Mouse (Mus musculus) spleen, postnatal 0 days (tissue): ENCODE results near the gene Ppm1f. TPM values are rescaled to one million over a fixed set of nuclear protein-coding genes. Genes with fewer than 3 reads are reported as not detected.

ENCODE experiments used
- polyA plus RNA-seq: library from polyadenylated mRNA; unstranded; fragments of >200 nt; fragmentation: Nextera tagmentation; extraction: Ambion mirVana; gene quantifications from 2 replicates; pipeline ENCODE4 v1.2.1, GENCODE M21; 2015

Gene Ppm1f
- 7.7 and 9.3 TPM in 2 replicates for polyA plus RNA-seq

DNA sequence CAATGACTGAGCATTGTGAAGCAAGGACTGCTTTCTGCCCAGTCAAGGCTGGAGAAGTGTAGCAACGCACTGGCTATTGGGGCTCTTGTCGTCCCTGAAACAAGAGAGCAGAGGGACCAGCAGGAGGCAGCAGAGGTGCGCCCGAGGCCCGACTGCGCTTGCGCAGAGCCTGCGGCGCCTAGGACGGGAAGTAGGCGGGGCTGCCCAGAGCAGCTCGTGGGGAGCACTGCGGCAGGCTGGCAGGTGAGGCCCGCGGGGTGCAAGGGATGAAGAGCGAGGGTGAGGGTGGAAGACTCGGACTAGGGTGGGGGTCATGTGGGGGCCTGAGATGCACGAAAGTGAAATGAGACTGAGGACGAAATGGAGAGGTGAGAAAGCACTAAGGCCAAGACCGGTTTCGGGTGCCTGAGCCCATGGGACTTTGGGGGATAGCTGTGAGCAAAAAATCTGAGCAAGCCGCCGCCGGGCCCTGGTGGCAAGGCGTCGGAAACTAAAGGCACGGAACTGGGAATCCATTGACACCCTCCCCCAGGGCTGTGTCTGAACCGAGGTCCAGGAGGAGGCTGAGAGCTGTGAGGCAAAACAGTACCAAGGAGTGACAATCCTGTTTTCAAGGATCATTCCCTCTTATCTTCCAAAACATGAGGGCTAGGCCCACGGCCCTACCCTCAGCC lies at the start of gene Ppm1f:
TSS of gene Ppm1f (plus strand) at position 88 of the 674 bp plus-strand sequence.

DNA sequence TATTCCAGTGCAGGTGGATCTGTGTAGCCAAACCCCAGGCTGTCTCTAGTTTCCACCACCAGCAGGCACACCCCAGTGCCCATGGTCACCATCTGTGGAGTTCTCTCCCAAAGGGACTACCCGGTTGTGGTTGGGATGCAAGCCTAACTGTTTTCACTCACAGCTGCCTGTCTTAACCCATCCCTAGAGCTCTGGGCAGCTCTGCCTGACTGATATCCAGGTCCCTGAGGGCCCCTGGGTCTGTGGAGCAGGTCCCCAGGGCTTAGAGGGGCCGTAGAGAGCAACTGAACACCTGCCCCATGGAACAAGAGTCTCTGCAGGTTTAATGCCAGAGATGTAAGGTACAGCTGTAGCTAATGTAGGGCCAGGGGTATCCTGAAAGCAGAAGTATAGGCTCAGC lies 32.3 kb upstream of the Ppm1f start, which contains the start of gene Igll1:
TSS of gene Igll1 (minus strand) at position 8 of the 400 bp plus-strand sequence.

DNA sequence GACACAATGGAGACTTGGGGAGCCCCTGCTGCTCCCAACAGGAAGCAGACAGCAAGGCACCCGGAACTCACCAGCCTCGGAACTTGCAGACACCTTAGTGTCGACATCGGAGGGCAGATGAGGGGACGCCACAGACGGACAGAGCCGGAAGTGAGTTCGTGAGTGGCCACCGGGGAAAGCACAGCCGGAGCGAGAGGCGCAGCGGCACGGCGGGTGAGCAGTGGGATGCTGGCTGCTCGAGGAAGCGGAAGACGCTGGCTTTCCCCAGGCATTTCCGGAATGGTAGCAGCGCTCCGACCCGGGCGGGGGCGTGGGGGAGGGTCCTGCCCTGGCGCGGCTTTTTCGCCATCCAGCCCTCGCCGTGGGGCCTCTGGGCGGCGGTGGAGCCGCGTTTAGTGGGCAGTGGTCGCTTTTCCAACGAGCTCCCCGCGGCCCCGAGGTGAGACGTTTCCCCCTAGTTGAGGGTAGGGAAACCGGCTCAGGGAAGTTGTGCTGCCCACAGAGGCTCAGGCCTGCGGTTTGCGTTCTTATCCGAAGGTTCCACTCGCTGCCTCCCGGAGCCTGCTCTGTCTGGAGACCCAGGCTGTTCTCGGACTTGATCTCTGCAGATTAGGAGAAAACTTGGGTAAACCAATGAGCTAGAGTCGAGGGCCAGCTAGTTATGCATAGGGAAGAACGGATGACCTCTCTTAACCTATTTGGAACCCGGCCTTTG lies 25.5 kb upstream of the Ppm1f start, which contains the start of the genes Top3b and Vpreb1:
TSS of gene Top3b (plus strand) at position 120 of the 715 bp plus-strand sequence.
TSS of gene Vpreb1 (minus strand) at position 227 of the 715 bp plus-strand sequence.

Other genes with a start within 250 kb of the Ppm1f start
- gene Olfr19, start 220.1 kb upstream of the Ppm1f start, polyA plus RNA-seq: not detected in 2 replicates
- gene Spag6l, start 67.0 kb upstream of the Ppm1f start, polyA plus RNA-seq: 0.12 TPM in 1 of 2 replicates, not detected in the other
- gene Igll1, start 32.5 kb upstream of the Ppm1f start, polyA plus RNA-seq: 19.5 and 31.4 TPM in 2 replicates
- gene Top3b, start 25.7 kb upstream of the Ppm1f start, polyA plus RNA-seq: 37.2 and 40.3 TPM in 2 replicates
- 17.3 and 25.3 TPM in 2 replicates for gene Vpreb1, start 25.6 kb upstream of the Ppm1f start, polyA plus RNA-seq
- gene Mapk1, start 86.9 kb downstream of the Ppm1f start, polyA plus RNA-seq: 89.7 and 91.6 TPM in 2 replicates
- 2.8 and 3.9 TPM in 2 replicates for gene Ypel1, start 173.2 kb downstream of the Ppm1f start, polyA plus RNA-seq
- gene Ppil2, start 214.8 kb downstream of the Ppm1f start, polyA plus RNA-seq: 61.7 and 73.1 TPM in 2 replicates
- 19.2 and 20.5 TPM in 2 replicates for gene 2610318N02Rik, start 228.7 kb downstream of the Ppm1f start, polyA plus RNA-seq
- 39.0 and 43.5 TPM in 2 replicates for gene Sdf2l1, start 235.9 kb downstream of the Ppm1f start, polyA plus RNA-seq
- 16.6 and 18.1 TPM in 2 replicates for gene Ydjc, start 248.2 kb downstream of the Ppm1f start, polyA plus RNA-seq